Mouse (Mus musculus) granulocyte monocyte progenitor cell, adult 5-6 weeks (primary cell): ENCODE results near the gene Lonp2. TPM values are rescaled to one million over a fixed set of nuclear protein-coding genes. Genes with fewer than 3 reads are reported as not detected.

Experiments used
- ATAC-seq: replicated peaks from 2 replicates; pipeline ENCODE4 v1.8.0; 2016; ENCODE audit warnings: mild to moderate bottlenecking, moderate TSS enrichment, inconsistent platforms; ENCODE audit not compliant: poor library complexity, severe bottlenecking
- total RNA-seq, 2 experiments: library from RNA; stranded (forward) in 1 of 2; stranded (reverse) in 1 of 2; fragments of 200-712, 200-1000 nt in 1 of 2; fragments of >200 nt in 1 of 2; fragmentation: Nextera tagmentation in 1 of 2; gene quantifications; 2 replicates each; pipeline ENCODE4 v1.2.3; 2014 to 2017

The Lonp2 gene
- 29.4 and 31.9 TPM in 2 replicates for total RNA-seq (2014; fragmentation: Nextera tagmentation)
- total RNA-seq (2017): 41.1 and 44.9 TPM in 2 replicates

- ATAC-seq: peak; percentile 97
Observed at GRCm38 (mm10) chr8:86623911-86624731, at the start of gene Lonp2. Gene Lonp2, plus strand, starts transcription at chr8:86624043.

- no peak for ATAC-seq
Observed at GRCm38 (mm10) chr8:86577547-86577946, 46.3 kb upstream of the Lonp2 start.

- ATAC-seq: 0 out of 2 replicates have a peak, but pooled peaks have one; percentile 23
Observed at GRCm38 (mm10) chr8:86578076-86578475, 45.8 kb upstream of the Lonp2 start.

- peak; percentile 36; the same call in 1 of the 2 replicates for ATAC-seq
Observed at GRCm38 (mm10) chr8:86578693-86579092, 45.1 kb upstream of the Lonp2 start.

- no peak for ATAC-seq
Observed at GRCm38 (mm10) chr8:86580458-86580857, 43.4 kb upstream of the Lonp2 start, which contains the start of gene Abcc12. Gene Abcc12, minus strand, starts transcription at chr8:86580686.

- no peak for ATAC-seq
Observed at GRCm38 (mm10) chr8:86581921-86582331, 41.9 kb upstream of the Lonp2 start.

- peak; percentile 91 for ATAC-seq
Observed at GRCm38 (mm10) chr8:86585118-86585517, 38.7 kb upstream of the Lonp2 start.

- ATAC-seq: peak; percentile 86
Observed at GRCm38 (mm10) chr8:86585532-86585931, 38.3 kb upstream of the Lonp2 start.

GRCm38 (mm10) chr8:86586058-86586457, 37.8 kb upstream of the Lonp2 start:
- no peak for ATAC-seq

- no peak for ATAC-seq
Observed at GRCm38 (mm10) chr8:86586642-86587041, 37.2 kb upstream of the Lonp2 start.

GRCm38 (mm10) chr8:86588338-86588737, 35.5 kb upstream of the Lonp2 start:
- ATAC-seq: no peak

GRCm38 (mm10) chr8:86593099-86593498, 30.7 kb upstream of the Lonp2 start:
- ATAC-seq: no peak

GRCm38 (mm10) chr8:86594159-86594796, 29.6 kb upstream of the Lonp2 start:
- ATAC-seq: no peak

- no peak; the same call in 1 of the 2 replicates for ATAC-seq
Observed at GRCm38 (mm10) chr8:86595671-86596070, 28.2 kb upstream of the Lonp2 start.

GRCm38 (mm10) chr8:86597681-86598080, 26.2 kb upstream of the Lonp2 start:
- ATAC-seq: no peak

- ATAC-seq: peak; percentile 81
Observed at GRCm38 (mm10) chr8:86599299-86599698, 24.5 kb upstream of the Lonp2 start.

GRCm38 (mm10) chr8:86600311-86600710, 23.5 kb upstream of the Lonp2 start:
- ATAC-seq: no peak

- no peak for ATAC-seq
Observed at GRCm38 (mm10) chr8:86603174-86603573, 20.7 kb upstream of the Lonp2 start.

GRCm38 (mm10) chr8:86604676-86605075, 19.2 kb upstream of the Lonp2 start:
- ATAC-seq: no peak

- ATAC-seq: no peak
Observed at GRCm38 (mm10) chr8:86613798-86614197, 10.0 kb upstream of the Lonp2 start.

- no peak for ATAC-seq
Observed at GRCm38 (mm10) chr8:86615095-86615769, 8.6 kb upstream of the Lonp2 start.
